ENCODE assay signal across 12 mouse cellular contexts in the genomic region with DNA sequence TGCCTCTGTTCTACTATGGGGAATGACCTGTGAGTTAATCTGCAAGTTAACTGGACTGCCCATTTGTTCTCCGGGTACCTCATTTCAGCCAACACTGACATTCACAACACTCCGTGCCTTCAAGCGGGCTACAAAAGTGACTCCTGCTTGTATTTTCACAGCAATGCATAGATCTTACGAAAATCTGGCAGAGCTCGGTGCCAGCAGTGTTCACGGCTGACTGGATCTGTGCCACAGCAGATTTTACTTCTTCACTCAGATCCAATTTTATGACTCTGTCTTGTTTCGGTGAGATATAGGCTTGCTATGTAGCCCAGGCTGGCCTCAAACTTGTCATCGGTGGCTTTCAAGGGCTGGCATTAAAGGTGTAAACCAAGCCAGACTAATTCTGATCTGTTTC. TPM values are rescaled to one million over a fixed set of nuclear protein-coding genes. Genes with fewer than 3 reads are reported as not detected.
DNase-seq lines count a peak whose midpoint lies in the region; ATAC-seq and TF ChIP-seq lines count a peak whose summit lies in the region.
"Had no signal": no experiment of that assay in that cellular context is flagged by ENCODE, and none has a peak within 500 bp of the region (broad histone marks: within the 10 kb centered on the region; RNA-seq: fewer than 3 reads in every experiment).

No protein-coding gene starts in this region.

- H3K4me2 ChIP-seq in forebrain, embryonic 15.5 days (replicated peaks), result 0 out of 2 replicates have a peak overlapping the region, but pooled peaks have one; percentile 12
- no peak overlapping the region for H3K4me2 ChIP-seq in midbrain, postnatal 0 days (ENCODE audit: low read depth, low read length, poor library complexity, severe bottlenecking)
- no peak overlapping the region for H3K4me2 ChIP-seq in midbrain, embryonic 13.5 days (replicated peaks)
- no peak overlapping the region for H3K4me2 ChIP-seq in intestine, embryonic 16.5 days (ENCODE audit: low read depth, low read length)

- peak overlapping the region; percentile 57 for H3K27ac ChIP-seq in forebrain, embryonic 15.5 days (replicated peaks)
- no peak overlapping the region for H3K27ac ChIP-seq in forebrain, embryonic 10.5 days
- no peak overlapping the region for H3K27ac ChIP-seq in midbrain, postnatal 0 days (ENCODE audit: low read depth, low read length)
- H3K27ac ChIP-seq in midbrain, embryonic 13.5 days, result no peak overlapping the region
- H3K27ac ChIP-seq in intestine, embryonic 16.5 days (ENCODE audit: low read length), result no peak overlapping the region
- H3K27ac ChIP-seq: kidney, postnatal 0 days had no signal

- H3K27me3 ChIP-seq in forebrain, embryonic 15.5 days, result no peaks in the 10 kb centered on the region
- no peaks in the 10 kb centered on the region for H3K27me3 ChIP-seq in forebrain, embryonic 10.5 days (ENCODE audit: poor library complexity, severe bottlenecking)
- no peaks in the 10 kb centered on the region for H3K27me3 ChIP-seq in midbrain, postnatal 0 days (ENCODE audit: insufficient read depth, low read length)
- H3K27me3 ChIP-seq in midbrain, embryonic 13.5 days, result no peaks in the 10 kb centered on the region
- H3K27me3 ChIP-seq in intestine, embryonic 16.5 days (replicated peaks; ENCODE audit: control insufficient read depth, insufficient read depth, low read length), result no peaks in the 10 kb centered on the region

- H3K36me3 ChIP-seq in forebrain, embryonic 15.5 days, result no peaks in the 10 kb centered on the region
- peaks cover 13% of the 10 kb centered on the region for H3K36me3 ChIP-seq in forebrain, embryonic 10.5 days (replicated peaks)
- no peaks in the 10 kb centered on the region for H3K36me3 ChIP-seq in midbrain, postnatal 0 days (ENCODE audit: insufficient read depth, low read length)
- H3K36me3 ChIP-seq in midbrain, embryonic 13.5 days, result peaks cover 7% of the 10 kb centered on the region
- H3K36me3 ChIP-seq in intestine, embryonic 16.5 days (ENCODE audit: control insufficient read depth, insufficient read depth, low read length), result no peaks in the 10 kb centered on the region

- peak; percentile 84 for ATAC-seq in forebrain, embryonic 15.5 days (replicated peaks)
- no peak for ATAC-seq in midbrain, postnatal 0 days (ENCODE audit: low FRiP score)
- no peak for ATAC-seq in midbrain, embryonic 13.5 days
- no peak for ATAC-seq in intestine, embryonic 16.5 days

- H3K4me1 ChIP-seq in forebrain, embryonic 15.5 days, result peaks cover 8% of the 10 kb centered on the region
- no peaks in the 10 kb centered on the region for H3K4me1 ChIP-seq in forebrain, embryonic 10.5 days
- no peaks in the 10 kb centered on the region for H3K4me1 ChIP-seq in midbrain, postnatal 0 days (ENCODE audit: insufficient read depth, low read length)
- H3K4me1 ChIP-seq in midbrain, embryonic 13.5 days (replicated peaks), result no peaks in the 10 kb centered on the region; the same call in 1 of the 2 replicates
- H3K4me1 ChIP-seq in intestine, embryonic 16.5 days (ENCODE audit: control insufficient read depth, insufficient read depth, low read length), result no peaks in the 10 kb centered on the region

- H3K9me3 ChIP-seq in forebrain, embryonic 15.5 days, result no peaks in the 10 kb centered on the region
- H3K9me3 ChIP-seq in forebrain, embryonic 10.5 days, result peaks cover 4% of the 10 kb centered on the region
- H3K9me3 ChIP-seq in midbrain, postnatal 0 days (ENCODE audit: low read length), result no peaks in the 10 kb centered on the region
- no peaks in the 10 kb centered on the region for H3K9me3 ChIP-seq in midbrain, embryonic 13.5 days
- no peaks in the 10 kb centered on the region; the same call in 1 of the 2 replicates for H3K9me3 ChIP-seq in intestine, embryonic 16.5 days (ENCODE audit: control insufficient read depth, low read length)

- 36% methylated on average over 8 of the region's 8 CpGs for WGBS in forebrain, embryonic 15.5 days
- 90% methylated on average over 8 of the region's 8 CpGs for WGBS in forebrain, embryonic 10.5 days
- WGBS in midbrain, postnatal 0 days, result 75% methylated on average over 8 of the region's 8 CpGs
- WGBS in midbrain, embryonic 13.5 days, result 84% methylated on average over 8 of the region's 8 CpGs
- WGBS in intestine, embryonic 16.5 days, result 87% methylated on average over 8 of the region's 8 CpGs

- no peak for DNase-seq in forebrain, embryonic 10.5 days (ENCODE audit: extremely low spot score, low spot score)
- DNase-seq in midbrain, postnatal 0 days (ENCODE audit: low spot score), result peak; percentile 68
- peak; percentile 14 for DNase-seq in kidney, postnatal 10 days
- peak; percentile 8 to 31 for DNase-seq in right cerebral cortex, postnatal 36 days (ENCODE audit: low spot score in 2 of 2)
- no peak for DNase-seq in thymus, adult 18-20 months
- DNase-seq: B cell, adult 2 months; embryo, embryonic 11 days; lung, adult 2 months had no signal

- TF ChIP-seq CTCF in midbrain, postnatal 0 days (IDR thresholded peaks at IDR 0.05), result no peak

- H3K4me3 ChIP-seq in forebrain, embryonic 15.5 days, result no peak overlapping the region
- no peak overlapping the region for H3K4me3 ChIP-seq in forebrain, embryonic 10.5 days
- no peak overlapping the region for H3K4me3 ChIP-seq in midbrain, postnatal 0 days (ENCODE audit: low read depth, low read length)
- no peak overlapping the region for H3K4me3 ChIP-seq in midbrain, embryonic 13.5 days (replicated peaks)
- H3K4me3 ChIP-seq in intestine, embryonic 16.5 days (ENCODE audit: low read length), result no peak overlapping the region

- H3K9ac ChIP-seq in forebrain, embryonic 15.5 days (replicated peaks), result no peak overlapping the region
- H3K9ac ChIP-seq in midbrain, postnatal 0 days (replicated peaks; ENCODE audit: low read length, poor library complexity, severe bottlenecking), result no peak overlapping the region
- no peak overlapping the region for H3K9ac ChIP-seq in midbrain, embryonic 13.5 days (replicated peaks)
- H3K9ac ChIP-seq in intestine, embryonic 16.5 days (ENCODE audit: low read depth, low read length), result no peak overlapping the region

RNA-seq across cellular contexts. Expression of a gene that starts 15.2 kb away (rescaled TPM):
- 18.0 and 19.4 TPM in 2 replicates for polyA plus RNA-seq in forebrain, embryonic 15.5 days (2015; fragmentation: Nextera tagmentation; extraction: Ambion mirVana)
- polyA plus RNA-seq in forebrain, embryonic 10.5 days (2016; fragmentation: Nextera tagmentation; extraction: Ambion mirVana), result 8.6 and 9.5 TPM in 2 replicates
- 40.0 and 53.9 TPM in 2 replicates for total RNA-seq in midbrain, postnatal 0 days (2014; rRNA removed)
- polyA plus RNA-seq in midbrain, postnatal 0 days (2015; fragmentation: Nextera tagmentation; extraction: Ambion mirVana), result 22.3 and 24.5 TPM in 2 replicates
- 21.2 and 22.0 TPM in 2 replicates for polyA plus RNA-seq in midbrain, embryonic 13.5 days (2015; fragmentation: Nextera tagmentation; extraction: Ambion mirVana)
- polyA plus RNA-seq in intestine, embryonic 16.5 days (2015; fragmentation: Nextera tagmentation; extraction: Ambion mirVana), result 6.3 and 6.5 TPM in 2 replicates

Comparison
In these comparisons a context has a peak if more than half of its experiments do, and no peak if none do; other contexts are left out.
1. DNase-seq: peak in midbrain, postnatal 0 days (single experiment), kidney, postnatal 10 days (single experiment) and right cerebral cortex, postnatal 36 days (2 of 2); none in forebrain, embryonic 10.5 days (single experiment) and thymus, adult 18-20 months (0 of 2).